Mouse (Mus musculus): Measurements from ENCODE around the gene Zcchc3.
"Not testable (repeated sequence)": the region's sequence is repeated elsewhere in the genome, so short reads cannot be mapped to it uniquely, and the experiment has no call there.

Zcchc3 gene

DNA sequence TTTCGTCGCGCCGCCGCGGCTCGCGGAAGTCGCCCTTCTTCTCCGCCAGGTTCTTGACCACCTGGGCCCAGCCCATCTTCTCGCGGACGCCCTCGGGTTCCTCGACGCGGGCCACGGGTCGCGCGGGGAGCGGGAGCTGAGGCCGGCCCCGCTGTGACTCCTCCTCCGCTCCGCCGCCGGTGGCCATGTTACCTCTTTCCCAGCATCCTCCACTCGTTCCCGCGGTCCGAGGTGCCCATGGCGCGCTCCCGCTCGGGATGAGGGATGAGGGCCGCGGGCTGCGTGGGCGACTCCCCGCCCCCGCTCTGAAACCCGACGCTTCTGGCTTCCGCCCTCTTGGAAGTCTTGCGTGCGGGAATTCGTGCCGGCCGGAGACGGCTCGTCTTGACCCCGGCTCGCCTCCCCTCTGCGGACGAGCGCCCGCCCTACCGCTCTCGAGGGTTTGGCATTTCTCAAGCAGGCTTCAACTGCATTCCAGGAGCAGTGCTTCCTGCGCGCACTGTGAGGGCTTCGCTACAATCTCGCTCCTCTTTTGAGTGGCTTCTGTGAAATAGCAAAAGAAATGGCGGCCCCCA is at the start of gene Zcchc3:
TSS of gene Zcchc3 (minus strand) at position 437 of the 575 bp plus-strand sequence.
- Histone ChIP-seq H3K36me3 (ENCODE audit: control insufficient read depth, insufficient read depth, low read length, poor library complexity, severe bottlenecking) (no peaks in the 10 kb centered on the region), H3K27me3 (ENCODE audit: control insufficient read depth, insufficient read depth, low read length, poor library complexity, severe bottlenecking) (no peaks in the 10 kb centered on the region)
- peak; percentile 50 for DNase-seq (ENCODE audit: low read depth, low spot score)

DNA sequence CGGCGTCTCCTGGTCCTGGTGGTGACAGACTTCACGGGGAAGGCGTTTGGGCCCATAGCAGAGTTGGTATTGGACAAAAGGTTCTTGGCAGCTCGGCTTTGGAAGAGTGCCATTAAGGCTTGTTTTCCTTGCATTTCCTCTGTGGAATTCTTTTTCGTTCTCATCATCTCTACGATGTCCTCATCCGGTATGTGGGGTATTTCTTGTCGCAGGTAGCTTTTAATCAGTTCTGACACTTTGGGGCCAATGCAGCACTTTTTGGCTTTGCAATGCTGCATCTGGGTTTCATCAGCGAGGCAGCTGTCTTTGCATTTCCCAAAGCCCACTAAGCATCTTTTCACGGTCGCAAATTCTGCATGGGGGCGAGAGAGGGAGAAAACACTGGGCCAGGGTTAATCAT is 44.4 kb upstream of the Zcchc3 start:
- H3K36me3 ChIP-seq (ENCODE audit: control insufficient read depth, insufficient read depth, low read length, poor library complexity, severe bottlenecking), result no peaks in the 10 kb centered on the region
- H3K27me3 ChIP-seq (ENCODE audit: control insufficient read depth, insufficient read depth, low read length, poor library complexity, severe bottlenecking), result no peaks in the 10 kb centered on the region
- DNase-seq (ENCODE audit: low read depth, low spot score), result no peak

DNA sequence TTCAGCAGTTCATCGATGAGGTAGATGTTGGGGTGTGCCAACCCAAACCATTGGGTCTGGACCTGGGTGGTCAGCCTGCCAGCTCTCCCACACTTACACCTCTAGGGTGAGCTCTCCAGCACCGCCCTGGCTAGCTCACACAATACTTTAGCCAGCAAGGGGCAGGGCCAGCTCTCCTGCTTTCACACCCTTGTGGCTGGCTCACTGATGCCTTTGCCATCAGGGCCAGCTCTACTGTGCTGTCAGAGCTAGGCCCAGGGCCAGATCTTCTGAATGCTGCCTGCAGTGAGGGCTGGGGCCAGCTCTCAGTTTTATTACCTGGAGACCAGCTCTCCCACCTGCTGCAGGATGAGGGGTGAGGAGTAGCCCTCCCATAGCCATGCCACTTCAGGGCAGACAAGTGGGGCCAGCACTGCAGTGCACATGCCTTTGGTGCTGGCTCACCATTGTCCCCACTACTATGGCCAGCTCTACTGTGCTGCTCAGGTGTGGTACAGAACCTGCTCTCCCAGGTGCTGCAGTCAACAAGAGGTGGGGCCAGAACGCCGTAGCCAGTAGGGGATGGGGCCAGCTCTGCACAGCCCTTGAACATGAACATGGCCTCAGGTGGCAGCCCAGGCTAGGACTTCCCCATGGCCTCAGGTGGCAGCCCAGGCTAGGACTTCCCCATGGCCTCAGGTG is 37.4 kb upstream of the Zcchc3 start:
- Histone ChIP-seq H3K36me3 (ENCODE audit: control insufficient read depth, insufficient read depth, low read length, poor library complexity, severe bottlenecking) (no peaks in the 10 kb centered on the region), H3K27me3 (ENCODE audit: control insufficient read depth, insufficient read depth, low read length, poor library complexity, severe bottlenecking) (no peaks in the 10 kb centered on the region)
- DNase-seq (ENCODE audit: low read depth, low spot score), result no peak

DNA sequence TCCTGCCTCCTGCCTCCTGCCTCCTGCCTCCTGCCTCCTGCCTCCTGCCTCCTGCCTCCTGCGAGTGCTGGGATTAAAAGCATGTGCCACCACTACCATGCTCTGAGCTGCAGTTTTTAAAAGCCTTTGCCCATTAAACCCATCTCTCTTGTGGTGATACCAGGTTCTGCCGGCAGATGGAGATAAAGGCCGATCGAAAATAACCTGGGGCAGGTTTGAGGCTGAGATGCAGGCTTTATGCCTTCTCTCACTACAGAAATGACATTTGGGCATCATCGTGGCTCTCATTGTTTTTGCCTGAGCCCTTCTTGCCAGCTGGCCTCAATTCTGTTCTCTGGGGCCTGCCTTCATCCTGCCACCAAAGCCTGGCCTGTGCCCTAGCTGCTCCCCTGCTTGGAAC is 35.4 kb upstream of the Zcchc3 start:
- Histone ChIP-seq H3K27me3 (ENCODE audit: control insufficient read depth, insufficient read depth, low read length, poor library complexity, severe bottlenecking) (no peaks in the 10 kb centered on the region), H3K36me3 (ENCODE audit: control insufficient read depth, insufficient read depth, low read length, poor library complexity, severe bottlenecking) (no peaks in the 10 kb centered on the region)
- DNase-seq (ENCODE audit: low read depth, low spot score), result peak; percentile 51

DNA sequence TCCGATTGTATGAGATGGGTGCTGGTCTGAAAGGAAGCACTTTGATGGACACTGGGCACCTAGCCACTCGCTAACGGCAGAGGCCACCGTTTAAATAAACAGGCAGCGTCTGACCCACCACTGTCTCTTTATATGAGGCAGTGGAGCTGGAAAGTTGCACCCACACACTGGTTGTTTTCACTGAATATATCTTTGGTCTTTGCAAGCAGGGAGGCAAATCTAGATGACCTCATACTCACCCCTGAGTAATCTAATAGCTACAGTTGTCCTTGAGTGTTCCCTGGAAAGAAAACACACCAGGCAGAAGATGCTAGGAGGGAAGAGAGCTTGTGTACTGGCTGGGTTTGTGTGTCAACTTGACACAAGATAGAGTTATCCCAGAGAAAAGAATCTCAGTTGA is 32.6 kb upstream of the Zcchc3 start:
- Histone ChIP-seq H3K36me3 (ENCODE audit: control insufficient read depth, insufficient read depth, low read length, poor library complexity, severe bottlenecking) (no peaks in the 10 kb centered on the region), H3K27me3 (ENCODE audit: control insufficient read depth, insufficient read depth, low read length, poor library complexity, severe bottlenecking) (no peaks in the 10 kb centered on the region)
- DNase-seq (ENCODE audit: low read depth, low spot score), result no peak

DNA sequence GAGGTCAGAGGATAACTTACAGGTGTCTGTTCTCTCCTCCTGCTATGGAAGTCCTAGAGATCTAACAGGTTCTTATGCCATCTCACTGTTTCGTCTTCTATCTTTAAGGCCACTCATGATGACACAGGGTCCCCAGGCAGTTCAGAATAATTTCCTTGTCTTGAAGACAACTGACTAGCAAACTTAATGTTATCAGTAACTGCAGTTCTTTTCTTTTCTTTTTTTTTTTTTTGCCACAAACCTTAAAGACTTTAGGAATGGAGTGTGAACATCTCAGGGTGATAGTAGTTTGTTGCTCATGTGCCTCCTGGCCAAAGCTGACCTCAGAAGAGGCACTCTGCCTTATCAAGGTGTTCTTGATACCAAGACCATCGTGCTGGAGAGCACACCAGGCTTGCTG is 31.8 kb upstream of the Zcchc3 start:
- Histone ChIP-seq H3K27me3 (ENCODE audit: control insufficient read depth, insufficient read depth, low read length, poor library complexity, severe bottlenecking) (no peaks in the 10 kb centered on the region), H3K36me3 (ENCODE audit: control insufficient read depth, insufficient read depth, low read length, poor library complexity, severe bottlenecking) (no peaks in the 10 kb centered on the region)
- no peak for DNase-seq (ENCODE audit: low read depth, low spot score)

DNA sequence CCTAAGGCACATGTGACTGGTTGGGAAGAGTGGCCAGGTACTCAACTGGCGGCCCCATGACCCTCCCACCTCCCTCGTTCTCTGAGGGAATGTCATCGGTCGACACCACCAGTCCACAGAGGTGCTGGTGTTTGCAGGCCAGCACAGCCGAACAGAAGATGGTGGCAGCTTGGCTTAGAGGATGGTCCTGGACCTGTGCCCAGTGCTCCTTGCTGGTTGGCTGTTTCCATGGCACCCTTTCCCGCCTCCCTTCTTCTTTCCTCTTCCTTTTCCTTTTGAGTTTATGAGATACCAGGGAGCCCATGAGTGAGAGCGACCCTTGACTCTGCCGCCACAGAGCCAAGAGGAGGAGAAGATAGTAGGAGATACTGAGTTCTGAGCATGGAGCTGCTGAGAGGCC is 28.5 kb upstream of the Zcchc3 start:
- Histone ChIP-seq H3K27me3 (ENCODE audit: control insufficient read depth, insufficient read depth, low read length, poor library complexity, severe bottlenecking) (no peaks in the 10 kb centered on the region), H3K36me3 (ENCODE audit: control insufficient read depth, insufficient read depth, low read length, poor library complexity, severe bottlenecking) (no peaks in the 10 kb centered on the region)
- DNase-seq (ENCODE audit: low read depth, low spot score), result no peak

DNA sequence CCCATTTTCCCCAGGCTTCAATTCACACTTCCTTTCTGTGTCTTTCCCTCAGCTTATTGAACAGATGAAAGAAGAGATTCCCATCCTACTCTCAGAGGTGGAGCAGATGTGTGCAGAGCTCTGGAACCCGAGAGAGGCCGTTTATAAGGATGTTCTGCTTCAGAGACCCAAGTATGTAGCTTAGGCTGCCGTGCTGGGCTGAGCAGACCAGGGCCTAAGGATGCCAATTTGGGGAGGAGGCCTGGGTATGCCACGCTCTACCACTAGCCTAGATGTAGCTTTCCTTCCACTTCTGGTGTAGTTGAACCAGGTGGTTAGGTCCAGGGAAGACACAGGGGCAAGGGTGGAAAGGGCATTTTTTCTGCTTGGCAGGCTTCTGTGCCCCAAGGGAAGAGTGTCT is 27.5 kb upstream of the Zcchc3 start:
- no peaks in the 10 kb centered on the region for H3K27me3 ChIP-seq (ENCODE audit: control insufficient read depth, insufficient read depth, low read length, poor library complexity, severe bottlenecking)
- no peak for DNase-seq (ENCODE audit: low read depth, low spot score)
- no peaks in the 10 kb centered on the region for H3K36me3 ChIP-seq (ENCODE audit: control insufficient read depth, insufficient read depth, low read length, poor library complexity, severe bottlenecking)

DNA sequence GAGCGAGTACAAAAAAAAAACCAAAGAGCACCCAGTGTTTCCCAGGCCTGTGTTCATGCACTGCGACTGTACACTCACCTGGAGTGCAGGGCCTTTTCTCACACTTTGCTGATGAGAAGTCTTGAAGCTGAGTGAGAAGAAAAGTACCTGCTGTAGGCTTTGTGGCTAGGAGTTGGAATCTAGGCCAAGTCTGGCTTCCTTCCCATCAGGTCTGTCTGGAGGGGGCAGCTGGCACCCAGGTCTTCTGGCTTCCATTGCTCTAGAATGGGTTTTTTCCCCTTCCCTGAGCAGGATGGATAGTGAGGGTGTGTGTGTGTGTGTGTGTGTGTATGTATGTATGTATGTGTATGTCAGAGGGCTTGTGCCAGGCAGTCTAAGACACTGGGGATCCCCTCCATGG is 25.0 kb upstream of the Zcchc3 start:
- Histone ChIP-seq H3K36me3 (ENCODE audit: control insufficient read depth, insufficient read depth, low read length, poor library complexity, severe bottlenecking) (no peaks in the 10 kb centered on the region), H3K27me3 (ENCODE audit: control insufficient read depth, insufficient read depth, low read length, poor library complexity, severe bottlenecking) (no peaks in the 10 kb centered on the region)
- no peak for DNase-seq (ENCODE audit: low read depth, low spot score)

DNA sequence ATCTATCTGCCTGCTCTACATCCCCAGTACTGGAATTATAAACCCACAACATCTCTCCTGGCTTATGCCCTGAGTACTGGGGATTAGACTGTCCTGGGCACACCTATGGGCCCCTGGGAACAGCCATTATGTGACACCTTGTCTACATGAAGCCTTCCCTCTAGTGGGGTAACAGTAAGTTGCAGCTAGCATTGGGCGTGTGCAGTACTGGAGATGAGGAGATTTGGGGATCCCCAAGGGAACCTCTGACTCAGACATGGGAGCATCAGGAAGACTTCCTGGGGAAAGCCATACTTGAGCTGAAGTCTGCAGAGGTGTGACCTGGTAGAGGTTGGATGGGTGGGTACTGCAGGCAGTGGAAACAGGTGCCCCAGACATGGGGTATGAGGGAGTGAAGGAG is 24.1 kb upstream of the Zcchc3 start:
- Histone ChIP-seq H3K36me3 (ENCODE audit: control insufficient read depth, insufficient read depth, low read length, poor library complexity, severe bottlenecking) (no peaks in the 10 kb centered on the region), H3K27me3 (ENCODE audit: control insufficient read depth, insufficient read depth, low read length, poor library complexity, severe bottlenecking) (no peaks in the 10 kb centered on the region)
- DNase-seq (ENCODE audit: low read depth, low spot score), result peak; percentile 13

DNA sequence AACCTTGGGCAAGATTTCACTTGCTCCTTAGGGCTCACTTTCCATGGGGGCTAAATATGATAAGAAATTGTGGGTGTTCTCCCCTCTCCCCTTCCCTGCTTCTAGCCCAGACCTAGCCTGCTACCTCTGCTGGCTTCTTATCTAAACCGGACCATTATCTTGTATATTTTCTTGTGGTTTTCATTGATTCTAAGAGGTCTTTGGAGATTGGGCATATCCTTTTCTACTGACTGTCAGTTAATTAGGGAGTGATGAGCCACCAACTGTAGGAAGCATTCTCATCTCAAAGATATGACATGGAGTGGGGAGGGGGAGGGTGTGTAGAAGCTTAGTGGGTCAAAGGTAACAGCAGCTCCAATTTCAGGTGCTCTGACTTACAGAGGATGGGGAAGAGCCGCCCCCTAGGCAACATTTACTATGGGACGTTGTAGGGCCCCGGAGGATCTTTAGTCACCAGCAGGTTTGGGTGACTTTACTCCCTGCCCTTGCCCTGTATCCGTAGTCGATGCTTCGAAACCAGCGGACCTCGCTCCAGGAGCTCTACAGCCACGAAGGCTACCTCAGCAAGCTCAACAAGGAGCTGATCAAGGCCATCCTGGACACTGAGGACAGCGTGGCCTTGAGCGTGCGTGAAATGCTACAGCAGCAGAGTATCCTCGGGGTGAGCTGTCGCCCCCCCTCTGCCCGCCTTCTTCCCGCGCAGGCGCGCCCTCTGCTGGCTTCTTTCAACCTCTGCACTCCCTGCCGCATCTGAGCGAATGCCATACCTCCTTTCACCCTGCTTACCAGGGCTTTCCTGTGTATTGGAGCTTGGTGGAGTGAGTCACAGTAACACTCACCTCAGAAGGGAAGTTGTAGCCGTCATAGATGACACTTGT is 22.4 kb upstream of the Zcchc3 start:
- no peaks in the 10 kb centered on the region for H3K27me3 ChIP-seq (ENCODE audit: control insufficient read depth, insufficient read depth, low read length, poor library complexity, severe bottlenecking)

DNA sequence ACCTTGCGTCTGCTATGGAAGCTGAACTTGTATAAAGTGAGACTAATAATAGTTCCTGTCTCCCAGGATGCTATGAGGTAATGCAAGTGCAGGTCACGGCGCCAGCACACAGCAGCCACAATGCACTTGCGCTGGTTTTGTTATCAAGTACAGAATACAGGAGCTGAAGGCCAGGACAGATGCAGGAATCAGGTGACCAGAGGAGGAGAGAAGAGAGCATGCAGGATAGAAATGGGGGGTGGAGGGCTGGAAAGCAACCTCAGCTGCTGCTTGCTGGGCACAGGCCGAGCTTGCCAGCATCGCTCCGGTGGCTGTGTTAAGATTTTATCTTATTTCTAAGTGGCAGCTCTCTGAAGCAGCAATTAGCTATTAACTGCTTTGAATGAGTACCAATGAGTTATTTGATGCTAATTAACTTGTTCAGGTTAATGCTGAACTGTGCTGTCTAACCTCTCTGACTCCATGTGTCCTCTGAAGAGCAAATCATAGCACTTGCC is 21.6 kb upstream of the Zcchc3 start:
- Histone ChIP-seq H3K27me3 (ENCODE audit: control insufficient read depth, insufficient read depth, low read length, poor library complexity, severe bottlenecking) (no peaks in the 10 kb centered on the region), H3K36me3 (ENCODE audit: control insufficient read depth, insufficient read depth, low read length, poor library complexity, severe bottlenecking) (no peaks in the 10 kb centered on the region)
- no peak for DNase-seq (ENCODE audit: low read depth, low spot score)

More for the DNA sequence above, 22.4 kb upstream of the Zcchc3 start:
- DNase-seq (ENCODE audit: low read depth, low spot score), result peak; percentile 85
- H3K36me3 ChIP-seq (ENCODE audit: control insufficient read depth, insufficient read depth, low read length, poor library complexity, severe bottlenecking), result no peaks in the 10 kb centered on the region

DNA sequence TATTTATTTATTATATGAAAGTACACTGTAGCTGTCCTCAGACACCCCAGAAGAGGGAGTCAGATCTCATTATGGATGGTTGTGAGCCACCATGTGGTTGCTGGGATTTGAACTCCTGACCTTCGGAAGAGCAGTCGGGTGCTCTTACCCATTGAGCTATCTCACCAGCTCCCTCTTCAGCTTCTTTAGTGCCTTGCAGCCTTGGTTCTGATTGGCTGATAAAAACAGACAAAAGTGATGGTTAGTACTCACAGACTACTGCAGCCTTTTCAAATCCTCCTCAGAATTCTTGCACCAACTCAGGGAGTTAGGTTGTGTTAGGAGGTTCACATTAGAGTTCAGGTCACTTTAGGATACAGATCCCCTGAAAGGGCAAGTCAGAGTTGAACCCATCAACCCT is 13.7 kb upstream of the Zcchc3 start:
- not testable (repeated sequence) for H3K36me3 ChIP-seq (ENCODE audit: control insufficient read depth, insufficient read depth, low read length, poor library complexity, severe bottlenecking); H3K27me3 ChIP-seq (ENCODE audit: control insufficient read depth, insufficient read depth, low read length, poor library complexity, severe bottlenecking)
- DNase-seq (ENCODE audit: low read depth, low spot score), result peak; percentile 16

DNA sequence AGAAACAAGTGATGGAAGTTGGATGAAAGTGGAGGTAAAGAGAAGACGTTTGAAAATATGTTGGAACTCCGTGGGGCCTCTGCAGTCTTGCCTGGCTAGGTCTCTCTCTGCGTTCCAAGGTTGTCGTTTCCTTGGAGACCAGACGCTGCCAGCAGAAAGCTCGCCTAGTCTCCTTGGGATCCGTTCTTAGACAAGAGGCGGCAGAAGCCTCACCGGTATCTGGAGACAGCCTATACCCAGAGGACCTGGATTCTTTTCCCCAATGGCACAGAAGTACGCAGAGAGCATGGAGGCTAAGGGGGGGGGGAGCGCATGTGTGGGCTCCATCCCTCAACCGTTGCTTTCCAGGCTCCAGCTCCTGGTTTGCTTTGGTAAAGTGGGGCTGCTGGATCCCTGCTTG is 12.7 kb upstream of the Zcchc3 start:
- no peak for DNase-seq (ENCODE audit: low read depth, low spot score)
- H3K27me3 ChIP-seq (ENCODE audit: control insufficient read depth, insufficient read depth, low read length, poor library complexity, severe bottlenecking), result no peaks in the 10 kb centered on the region
- no peaks in the 10 kb centered on the region for H3K36me3 ChIP-seq (ENCODE audit: control insufficient read depth, insufficient read depth, low read length, poor library complexity, severe bottlenecking)

DNA sequence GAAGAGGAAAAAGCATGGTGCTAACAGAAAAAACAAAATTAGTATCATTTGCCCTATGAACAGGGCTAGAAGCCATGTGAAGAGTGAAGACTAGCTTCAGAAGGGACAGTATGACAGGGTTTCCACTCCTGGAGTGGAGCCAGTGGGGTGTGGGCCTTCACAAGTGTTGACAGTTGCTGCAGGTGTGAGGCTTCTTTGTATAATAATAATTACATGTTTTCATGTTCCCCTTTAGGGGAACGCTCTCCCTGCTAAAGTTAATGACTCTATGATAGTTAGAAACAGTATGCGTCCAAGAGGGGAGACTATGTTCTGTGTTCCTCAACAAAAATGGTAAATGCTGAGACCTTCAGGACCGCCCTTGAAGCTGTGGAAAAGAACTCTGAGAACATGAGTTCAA is 959 bp upstream of the Zcchc3 start:
- no peak for DNase-seq (ENCODE audit: low read depth, low spot score)
- Histone ChIP-seq H3K27me3 (ENCODE audit: control insufficient read depth, insufficient read depth, low read length, poor library complexity, severe bottlenecking) (no peaks in the 10 kb centered on the region), H3K36me3 (ENCODE audit: control insufficient read depth, insufficient read depth, low read length, poor library complexity, severe bottlenecking) (no peaks in the 10 kb centered on the region)
